Mouse (Mus musculus) cerebellum, postnatal 10 days (tissue): ENCODE data around the gene AF366264.
"Not testable (repeated sequence)": the region's sequence is repeated elsewhere in the genome, so short reads cannot be mapped to it uniquely, and the experiment has no call there.

Experiments used
- DNase-seq, 2 experiments: peaks; one replicate each; pipeline ENCODE4 v3.0.0; 2021; ENCODE audit warnings: mixed read lengths in 2 of 2

The AF366264 gene

GRCm38 (mm10) chr8:13838289-13838688, at the start of gene AF366264:
AF366264 (minus strand) TSS chr8:13838389.
- DNase-seq, result not testable (repeated sequence)

GRCm38 (mm10) chr8:13843286-13843685, 5.1 kb upstream of the AF366264 start:
- DNase-seq, result peak; percentile 49 to 64

GRCm38 (mm10) chr8:13828598-13829172, 9.5 kb downstream of the AF366264 start:
- DNase-seq, result no peak

- no peak for DNase-seq
Observed at GRCm38 (mm10) chr8:13799566-13799965, 38.6 kb downstream of the AF366264 start.

GRCm38 (mm10) chr8:13797676-13798075, 40.5 kb downstream of the AF366264 start:
- no peak for DNase-seq

GRCm38 (mm10) chr8:13793746-13794101, 44.5 kb downstream of the AF366264 start:
- no peak for DNase-seq

- no peak for DNase-seq
Observed at GRCm38 (mm10) chr8:13793097-13793745, 45.0 kb downstream of the AF366264 start.

GRCm38 (mm10) chr8:13789606-13790005, 48.6 kb downstream of the AF366264 start:
- no peak for DNase-seq

- DNase-seq, result peak; percentile 100
Observed at GRCm38 (mm10) chr8:13785764-13786299, 52.4 kb downstream of the AF366264 start.

- peak; percentile 95 to 96 for DNase-seq
Observed at GRCm38 (mm10) chr8:13785250-13785763, 52.9 kb downstream of the AF366264 start, which contains the start of gene Upf3a. Upf3a (plus strand) TSS chr8:13785615.
